13 mouse cellular contexts compared by ENCODE assay signal in genomic region chr2:167928002-167928526, GRCm38 (mm10).
"Had no signal": no experiment of that assay in that cellular context is flagged by ENCODE, and none has a peak within 500 bp of the region (broad histone marks: within the 10 kb centered on the region; RNA-seq: fewer than 3 reads in every experiment).

No protein-coding gene starts in this region.

- H3K27me3 ChIP-seq: limb, embryonic 13.5 days; midbrain, embryonic 15.5 days; neural tube, embryonic 13.5 days had no signal

- ATAC-seq: midbrain, embryonic 15.5 days had no signal

- H3K4me3 ChIP-seq: limb, embryonic 13.5 days; midbrain, embryonic 10.5 days; midbrain, embryonic 15.5 days; neural tube, embryonic 13.5 days had no signal

- H3K9ac ChIP-seq: limb, embryonic 13.5 days; liver, embryonic 14.5 days; midbrain, embryonic 15.5 days; neural tube, embryonic 13.5 days had no signal

- H3K27ac ChIP-seq: limb, embryonic 13.5 days; liver, embryonic 14.5 days; midbrain, embryonic 10.5 days; midbrain, embryonic 15.5 days; neural tube, embryonic 13.5 days had no signal

- H3K4me2 ChIP-seq: limb, embryonic 13.5 days; midbrain, embryonic 15.5 days; neural tube, embryonic 13.5 days had no signal

- DNase-seq: kidney, adult 11 months; kidney, adult 9 months; lung, adult 2 months; lung, postnatal 14 days; retina, postnatal 1 day; right cerebral cortex, postnatal 4 days; spleen, adult 18-20 months; thymus, postnatal 4 days had no signal

- H3K9me3 ChIP-seq: limb, embryonic 13.5 days; midbrain, embryonic 10.5 days; midbrain, embryonic 15.5 days; neural tube, embryonic 13.5 days had no signal

- H3K36me3 ChIP-seq: limb, embryonic 13.5 days; midbrain, embryonic 10.5 days; midbrain, embryonic 15.5 days; neural tube, embryonic 13.5 days had no signal
